Mouse (Mus musculus) fat pad, adult 2 months (tissue): ENCODE measurements around the gene Mdm1.

ENCODE experiments used
- DNase-seq: peaks from one replicate; pipeline ENCODE4 v3.0.0-alpha.2; 2011; ENCODE audit warnings: low read depth, low spot score; ENCODE audit errors: extremely low read depth

Gene Mdm1

GRCm38 (mm10) chr10:118141018-118141883 is at the start of gene Mdm1:
Gene Mdm1, plus strand, starts transcription at chr10:118141811.
- DNase-seq = peak; percentile 57

- DNase-seq = no peak
These were observed 48.9 kb upstream of the Mdm1 start for GRCm38 (mm10) chr10:118092745-118093144.

GRCm38 (mm10) chr10:118093728-118094127 is 47.9 kb upstream of the Mdm1 start:
- no peak for DNase-seq

DNA sequence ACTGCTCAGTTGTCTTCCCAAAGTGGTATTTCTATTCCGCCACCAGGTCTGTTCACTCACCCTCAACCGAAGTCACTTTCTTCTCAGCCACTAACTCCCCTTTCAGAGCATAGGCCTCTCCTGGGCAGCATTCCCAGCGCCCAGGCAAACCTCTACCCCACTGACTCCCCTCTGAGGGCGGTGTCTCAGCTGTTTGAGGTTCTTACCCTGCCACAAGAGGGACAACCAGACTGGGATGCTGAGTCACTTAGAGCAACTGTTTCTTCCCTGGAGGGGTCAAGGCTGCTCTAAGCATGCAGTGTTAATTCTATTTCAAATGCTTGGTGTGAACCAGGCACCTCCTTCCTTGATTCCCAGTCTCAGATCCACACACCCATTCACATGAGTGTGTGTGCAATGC is 46.8 kb upstream of the Mdm1 start:
- DNase-seq = no peak

- no peak for DNase-seq
These were observed 45.4 kb upstream of the Mdm1 start for GRCm38 (mm10) chr10:118096223-118096622.

DNA sequence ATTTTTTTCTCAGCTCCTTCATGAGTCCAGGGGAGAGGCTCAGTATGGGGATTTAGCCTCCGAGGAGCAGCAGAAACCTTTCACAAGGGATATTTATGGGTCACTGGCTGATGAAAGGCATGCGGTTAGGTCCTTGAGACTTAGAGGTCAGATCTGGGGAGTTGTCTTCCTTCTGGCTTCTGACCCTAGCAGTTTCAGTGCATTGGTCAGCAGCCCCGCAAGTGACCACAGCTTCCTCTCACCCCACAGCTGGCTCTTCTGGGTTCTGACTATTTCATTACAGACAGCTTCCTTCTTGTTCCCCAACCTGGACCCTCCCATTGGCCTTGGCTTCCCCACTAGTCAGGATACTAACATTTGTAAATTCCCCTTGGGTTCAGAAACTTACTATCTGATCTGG is 43.7 kb upstream of the Mdm1 start:
- DNase-seq = no peak

DNA sequence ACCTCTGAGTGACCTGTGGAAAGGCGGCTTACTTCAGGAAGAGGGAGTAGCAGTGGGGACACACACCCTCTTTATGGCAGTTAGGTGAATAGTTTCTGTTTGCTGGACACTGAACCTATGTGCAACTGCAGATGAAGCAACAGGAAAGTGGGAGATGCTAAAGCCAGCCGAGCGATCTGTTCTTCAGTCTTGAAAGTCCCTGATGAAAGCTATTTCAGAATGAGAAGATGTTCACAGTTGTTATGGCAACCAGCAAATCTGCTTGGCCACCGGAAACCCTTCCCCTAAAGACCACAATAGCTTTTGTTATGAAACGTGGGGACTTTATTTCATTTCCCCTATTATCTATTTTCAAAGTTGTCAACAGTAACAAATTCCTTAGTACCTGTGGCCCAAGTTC is 41.0 kb upstream of the Mdm1 start:
- DNase-seq = no peak

DNA sequence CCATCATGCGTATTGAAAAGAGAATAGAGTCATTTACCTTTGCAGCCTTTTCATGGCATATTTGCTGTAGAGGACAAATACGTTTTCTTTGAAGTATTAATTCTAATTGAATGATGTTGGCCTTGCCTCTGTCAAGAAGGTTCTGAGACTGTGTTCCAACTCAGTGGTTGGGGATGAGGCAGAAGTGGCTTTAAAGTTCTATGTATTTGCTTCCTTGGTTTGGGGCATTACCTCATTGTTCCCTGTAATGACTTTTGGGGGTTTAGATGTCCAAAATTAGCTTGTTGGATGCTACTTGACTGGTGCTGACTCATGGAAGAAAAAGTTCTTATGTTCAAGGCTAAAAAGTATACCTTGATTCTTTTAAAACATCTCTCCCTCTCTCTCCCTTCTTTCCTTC is 40.6 kb upstream of the Mdm1 start:
- no peak for DNase-seq

GRCm38 (mm10) chr10:118103020-118103666 is 38.5 kb upstream of the Mdm1 start:
- peak; percentile 26 for DNase-seq

GRCm38 (mm10) chr10:118103906-118104305 is 37.7 kb upstream of the Mdm1 start:
- no peak for DNase-seq

- no peak for DNase-seq
These were observed 34.6 kb upstream of the Mdm1 start for GRCm38 (mm10) chr10:118107031-118107430.

- DNase-seq = no peak
These were observed 31.3 kb upstream of the Mdm1 start for GRCm38 (mm10) chr10:118110006-118110920.

- DNase-seq = no peak
These were observed 30.7 kb upstream of the Mdm1 start for GRCm38 (mm10) chr10:118110921-118111301.

- no peak for DNase-seq
These were observed 30.0 kb upstream of the Mdm1 start for GRCm38 (mm10) chr10:118111621-118112020.

DNA sequence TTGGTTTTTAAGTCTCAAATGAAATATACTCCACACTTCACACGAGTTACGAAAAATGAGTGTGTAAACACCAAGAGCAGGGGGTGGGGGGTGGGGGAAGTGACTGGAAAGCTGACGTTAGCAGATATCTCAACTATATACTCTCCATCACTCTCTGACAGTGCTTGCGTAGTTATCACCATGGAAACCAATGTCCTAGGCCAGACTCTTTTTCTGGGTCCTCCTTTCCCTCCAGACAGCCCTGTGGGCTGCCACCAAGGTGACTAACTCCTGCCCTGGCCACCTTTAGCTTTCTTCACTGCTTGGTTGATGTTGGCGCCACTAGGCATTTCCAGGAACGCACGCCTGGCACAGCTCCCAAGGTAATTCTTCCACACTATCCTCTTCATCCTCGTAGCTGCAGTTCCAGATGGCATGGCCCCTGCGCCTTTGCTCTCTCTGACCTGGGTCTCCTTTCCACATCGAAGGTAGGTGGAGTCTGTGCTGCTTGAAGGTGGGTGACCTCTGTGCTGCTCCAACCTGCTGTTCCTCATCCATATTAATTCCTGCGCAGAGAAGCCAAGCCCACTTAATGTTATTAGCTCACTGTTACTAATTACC is 29.2 kb upstream of the Mdm1 start:
- DNase-seq = no peak

DNA sequence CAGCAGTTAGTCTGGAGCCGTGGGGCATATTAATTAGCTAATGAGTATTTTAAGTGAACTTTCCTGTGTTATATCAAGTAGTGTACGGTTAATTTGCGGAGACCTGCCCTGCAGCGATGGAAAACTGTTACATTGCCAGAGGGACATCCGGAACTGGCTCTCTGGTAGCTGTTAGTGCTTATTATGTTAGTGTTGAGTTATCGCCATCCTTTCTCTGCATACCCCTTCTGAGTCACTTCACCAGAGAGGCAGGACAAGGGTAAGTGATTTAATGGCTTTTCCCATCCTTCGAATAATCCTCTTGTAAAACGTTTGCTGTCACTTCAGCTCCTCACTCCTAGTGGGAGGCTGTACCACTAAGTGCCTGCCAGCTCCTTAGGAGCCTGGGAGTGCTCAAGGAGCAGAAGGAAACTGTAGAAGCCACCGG is 28.3 kb upstream of the Mdm1 start:
- DNase-seq = no peak

GRCm38 (mm10) chr10:118114271-118114670 is 27.3 kb upstream of the Mdm1 start:
- no peak for DNase-seq

- no peak for DNase-seq
These were observed 25.2 kb upstream of the Mdm1 start for GRCm38 (mm10) chr10:118116456-118116855.

GRCm38 (mm10) chr10:118121047-118121936 is 20.3 kb upstream of the Mdm1 start:
- no peak for DNase-seq

GRCm38 (mm10) chr10:118121937-118122285 is 19.7 kb upstream of the Mdm1 start:
- DNase-seq = no peak
